Mouse (Mus musculus) forebrain, embryonic 10.5 days (tissue): Measurements from ENCODE around the gene Mrln. TPM values are rescaled to one million over a fixed set of nuclear protein-coding genes. Genes with fewer than 3 reads are reported as not detected.

Experiments used
- DNase-seq: peaks from one replicate; pipeline ENCODE4 v3.0.0-alpha.2; 2017; ENCODE audit warnings: low spot score; ENCODE audit errors: extremely low spot score
- H3K27ac ChIP-seq: fragments of 300-500 bp; sonication (generic); 2 replicates; pipeline ENCODE4 v1.5.1; 2016; ENCODE audit warnings: mild to moderate bottlenecking
- H3K27me3 ChIP-seq: fragments of 300-500 bp; sonication (generic); 2 replicates; pipeline ENCODE4 v1.6.1; 2016; ENCODE audit warnings: mild to moderate bottlenecking; ENCODE audit not compliant: poor library complexity, severe bottlenecking
- H3K36me3 ChIP-seq: fragments of 300-500 bp; sonication (generic); replicated peaks from 2 replicates; pipeline ENCODE4 v1.6.1; 2016; ENCODE audit warnings: mild to moderate bottlenecking, moderate library complexity
- H3K4me1 ChIP-seq: fragments of 300-500 bp; sonication (generic); 2 replicates; pipeline ENCODE4 v1.6.1; 2016
- H3K4me3 ChIP-seq: fragments of 300-500 bp; sonication (generic); 2 replicates; pipeline ENCODE4 v1.5.1; 2016; ENCODE audit warnings: mild to moderate bottlenecking, moderate library complexity
- H3K9me3 ChIP-seq: fragments of 300-500 bp; sonication (generic); 2 replicates; pipeline ENCODE4 v1.6.1; 2016; ENCODE audit warnings: mild to moderate bottlenecking, moderate library complexity
- WGBS: fragments of 180-500 bp; shearing (Covaris S2); methylation state at CpG from one replicate; pipeline ENCODE4 v1.1.7; 2016; 5-methylcytosine and 5-hydroxymethylcytosine counted together
- polyA plus RNA-seq: library from polyadenylated mRNA; unstranded; fragments of >200 nt; fragmentation: Nextera tagmentation; extraction: Ambion mirVana; gene quantifications from 2 replicates; pipeline ENCODE4 v1.2.1, GENCODE M21; 2016

Mrln gene
- polyA plus RNA-seq: 1.5 TPM in 1 of 2 replicates, not detected in the other

DNA sequence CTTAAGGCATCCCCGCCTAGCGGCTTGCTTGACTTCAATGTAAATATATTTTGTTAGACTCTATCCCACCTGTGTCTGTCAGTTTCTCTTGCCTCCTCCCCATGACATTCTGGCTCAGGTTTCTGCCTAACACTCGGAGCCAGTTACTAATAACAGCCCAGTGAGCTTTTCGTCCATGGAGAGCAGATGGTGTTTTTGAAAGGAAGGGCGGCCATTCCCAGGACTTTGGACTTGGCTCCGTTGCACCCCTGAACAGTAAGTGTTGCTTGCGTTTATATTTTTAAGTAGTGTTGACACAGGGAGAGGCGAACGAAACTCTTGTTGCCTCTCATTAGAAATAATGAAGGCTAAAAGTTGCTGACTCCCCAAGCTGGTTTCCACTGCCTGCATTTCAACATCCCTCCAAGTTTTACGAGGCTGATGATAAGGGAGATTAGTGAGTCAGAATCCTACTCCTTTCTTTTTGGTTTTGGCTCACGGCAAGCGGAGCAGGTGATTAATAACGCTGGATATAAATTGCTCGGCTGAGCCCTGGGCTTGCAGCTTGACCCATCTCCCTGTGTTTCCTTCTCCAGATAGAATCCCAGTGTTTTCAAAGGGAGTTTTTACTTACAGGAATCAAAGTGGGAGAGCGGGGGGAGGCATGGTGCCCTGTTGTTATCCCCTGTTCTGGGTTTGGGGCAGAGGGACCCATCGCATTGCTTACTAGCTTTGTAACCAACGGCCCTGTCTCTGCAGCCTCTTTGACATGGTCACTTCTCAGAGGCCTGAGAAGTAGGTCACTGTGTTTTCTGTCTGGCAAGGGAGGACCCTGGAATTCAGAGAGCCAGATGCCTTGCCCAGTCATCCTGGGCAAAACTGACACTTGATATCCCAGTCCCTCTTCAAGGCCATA lies at the start of gene Mrln:
Mrln (plus strand) TSS at position 160 of the 895 bp plus-strand sequence.
- 0 out of 2 replicates have a peak, but pooled peaks cover 4% of the 10 kb centered on the region for H3K9me3 ChIP-seq
- no peak within 1 kb of the TSS for H3K4me3 ChIP-seq
- H3K4me1 ChIP-seq: peaks cover 15% of the 10 kb centered on the region
- H3K36me3 ChIP-seq: no peaks in the 10 kb centered on the region
- 72% methylated on average over 17 of the region's 17 CpGs for WGBS
- DNase-seq: no peak
- H3K27me3 ChIP-seq: no peaks in the 10 kb centered on the region
- no peak within 1 kb of the TSS for H3K27ac ChIP-seq

- DNase-seq: no peak
- Histone ChIP-seq H3K27ac (no peak overlapping the region), H3K4me1 (peaks cover 8% of the 10 kb centered on the region), H3K9me3 (peaks cover 10% of the 10 kb centered on the region; the same call in 1 of the 2 replicates), H3K4me3 (no peak overlapping the region), H3K27me3 (no peaks in the 10 kb centered on the region), H3K36me3 (peaks cover 84% of the 10 kb centered on the region)
- WGBS: 74% methylated on average over 3 of the region's 3 CpGs
Measured at GRCm38 (mm10) chr10:70156431-70157165, 47.9 kb upstream of the Mrln start.

DNA sequence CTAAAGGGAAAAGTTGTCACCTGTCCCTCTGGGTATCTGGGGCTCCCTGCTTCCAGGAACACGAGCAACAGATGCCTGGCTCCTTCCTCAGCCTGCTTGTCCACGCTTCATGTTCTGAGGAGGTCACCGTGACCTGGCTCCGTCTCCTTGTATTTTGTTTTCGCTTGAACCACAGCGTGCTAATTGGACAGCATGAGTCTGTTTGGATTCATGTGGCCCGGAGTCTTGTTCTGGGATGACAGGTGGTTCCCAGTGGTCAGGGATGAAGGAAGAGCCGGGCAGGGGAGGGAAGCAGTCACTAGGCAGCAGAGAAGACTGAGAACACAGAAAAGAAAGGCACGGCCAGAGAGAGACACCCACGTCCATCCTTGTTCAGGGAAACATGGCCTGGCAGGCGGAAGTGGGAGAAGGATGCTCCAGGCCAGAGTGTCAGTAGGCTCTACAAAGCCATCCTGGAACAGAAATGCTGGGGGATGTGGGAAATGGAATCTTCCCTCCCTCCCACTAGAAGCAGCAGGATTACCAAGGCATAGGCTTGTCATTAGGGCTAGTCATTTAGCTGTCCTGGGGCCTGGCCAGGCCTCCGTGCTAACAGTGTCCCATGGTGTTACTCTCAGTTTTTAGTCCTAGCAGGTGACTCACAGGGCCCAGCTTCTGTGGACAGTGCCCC lies 44.7 kb upstream of the Mrln start:
- no peak overlapping the region for H3K4me3 ChIP-seq
- no peaks in the 10 kb centered on the region for H3K27me3 ChIP-seq
- H3K36me3 ChIP-seq: peaks cover 61% of the 10 kb centered on the region
- peaks cover 3% of the 10 kb centered on the region; the same call in 1 of the 2 replicates for H3K9me3 ChIP-seq
- no peak overlapping the region for H3K27ac ChIP-seq
- 83% methylated on average over 12 of the region's 12 CpGs for WGBS
- no peak for DNase-seq
- 0 out of 2 replicates have a peak, but pooled peaks cover 6% of the 10 kb centered on the region for H3K4me1 ChIP-seq

DNA sequence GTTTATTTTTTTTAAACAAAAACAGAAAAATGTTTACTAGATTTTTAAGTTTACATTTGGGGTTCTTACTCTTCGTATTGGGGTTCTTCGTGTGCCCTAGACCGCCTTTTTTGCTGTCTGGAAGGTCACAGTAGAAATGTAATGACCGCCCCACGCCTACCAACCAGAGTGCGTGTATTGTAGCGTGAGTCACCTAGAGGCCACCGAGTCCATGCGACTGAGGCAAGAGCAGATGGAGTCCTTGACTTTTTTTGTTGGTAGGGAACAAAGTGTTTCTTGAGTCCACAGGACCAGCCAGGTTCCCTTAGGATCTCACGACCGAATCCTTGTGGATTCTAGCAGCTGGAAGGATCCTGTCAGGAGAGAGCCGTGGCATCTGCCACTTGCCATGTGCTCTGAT lies 43.7 kb upstream of the Mrln start:
- 0 out of 2 replicates have a peak, but pooled peaks cover 6% of the 10 kb centered on the region for H3K4me1 ChIP-seq
- H3K36me3 ChIP-seq: peaks cover 51% of the 10 kb centered on the region
- DNase-seq: no peak
- peaks cover 3% of the 10 kb centered on the region; the same call in 1 of the 2 replicates for H3K9me3 ChIP-seq
- H3K4me3 ChIP-seq: no peak overlapping the region
- 93% methylated on average over 12 of the region's 12 CpGs for WGBS
- H3K27me3 ChIP-seq: no peaks in the 10 kb centered on the region
- H3K27ac ChIP-seq: no peak overlapping the region

GRCm38 (mm10) chr10:70161504-70161903 lies 43.0 kb upstream of the Mrln start:
- H3K4me1 ChIP-seq: 0 out of 2 replicates have a peak, but pooled peaks cover 6% of the 10 kb centered on the region
- no peak for DNase-seq
- H3K4me3 ChIP-seq: no peak overlapping the region
- no peaks in the 10 kb centered on the region for H3K27me3 ChIP-seq
- peaks cover 3% of the 10 kb centered on the region; the same call in 1 of the 2 replicates for H3K9me3 ChIP-seq
- H3K36me3 ChIP-seq: peaks cover 50% of the 10 kb centered on the region
- H3K27ac ChIP-seq: no peak overlapping the region
- 94% methylated on average over 14 of the region's 14 CpGs for WGBS

DNA sequence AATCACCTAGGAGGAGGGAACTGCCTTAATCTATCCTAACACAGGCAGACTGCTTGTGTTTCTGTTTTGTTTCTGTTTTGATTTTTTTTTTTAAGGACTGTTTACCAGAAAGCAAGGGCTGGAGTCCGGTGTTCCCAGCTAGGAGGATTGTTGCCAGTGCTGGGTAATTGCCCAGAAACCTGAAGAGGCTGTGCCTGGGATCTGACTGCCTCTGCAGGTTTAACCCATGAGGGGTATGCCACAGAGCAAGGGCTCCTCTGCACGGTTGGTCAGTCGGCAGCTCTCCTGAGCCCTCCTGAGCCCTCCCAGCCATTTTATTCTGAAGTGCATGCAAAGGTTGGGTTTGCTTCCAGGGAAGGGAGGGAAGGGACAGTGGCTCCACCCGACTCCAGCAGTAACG lies 40.8 kb upstream of the Mrln start:
- no peak overlapping the region for H3K4me3 ChIP-seq
- no peak for DNase-seq
- H3K4me1 ChIP-seq: 0 out of 2 replicates have a peak, but pooled peaks cover 6% of the 10 kb centered on the region
- peaks cover 50% of the 10 kb centered on the region for H3K36me3 ChIP-seq
- H3K27ac ChIP-seq: no peak overlapping the region
- no peaks in the 10 kb centered on the region for H3K9me3 ChIP-seq
- WGBS: 68% methylated on average over 5 of the region's 5 CpGs
- H3K27me3 ChIP-seq: no peaks in the 10 kb centered on the region

GRCm38 (mm10) chr10:70165877-70166276 lies 38.6 kb upstream of the Mrln start:
- Histone ChIP-seq H3K9me3 (no peaks in the 10 kb centered on the region), H3K4me3 (no peak overlapping the region), H3K27me3 (no peaks in the 10 kb centered on the region), H3K4me1 (0 out of 2 replicates have a peak, but pooled peaks cover 6% of the 10 kb centered on the region), H3K27ac (no peak overlapping the region), H3K36me3 (peaks cover 57% of the 10 kb centered on the region)
- 88% methylated on average over 6 of the region's 6 CpGs for whole genome bisulfite sequencing
- DNase-seq: no peak

GRCm38 (mm10) chr10:70166427-70166826 lies 38.0 kb upstream of the Mrln start:
- peaks cover 63% of the 10 kb centered on the region for H3K36me3 ChIP-seq
- no peak for DNase-seq
- no peak overlapping the region for H3K27ac ChIP-seq
- H3K4me3 ChIP-seq: no peak overlapping the region
- no peaks in the 10 kb centered on the region for H3K27me3 ChIP-seq
- 95% methylated on average over 5 of the region's 5 CpGs for WGBS
- H3K9me3 ChIP-seq: no peaks in the 10 kb centered on the region
- H3K4me1 ChIP-seq: 0 out of 2 replicates have a peak, but pooled peaks cover 6% of the 10 kb centered on the region

DNA sequence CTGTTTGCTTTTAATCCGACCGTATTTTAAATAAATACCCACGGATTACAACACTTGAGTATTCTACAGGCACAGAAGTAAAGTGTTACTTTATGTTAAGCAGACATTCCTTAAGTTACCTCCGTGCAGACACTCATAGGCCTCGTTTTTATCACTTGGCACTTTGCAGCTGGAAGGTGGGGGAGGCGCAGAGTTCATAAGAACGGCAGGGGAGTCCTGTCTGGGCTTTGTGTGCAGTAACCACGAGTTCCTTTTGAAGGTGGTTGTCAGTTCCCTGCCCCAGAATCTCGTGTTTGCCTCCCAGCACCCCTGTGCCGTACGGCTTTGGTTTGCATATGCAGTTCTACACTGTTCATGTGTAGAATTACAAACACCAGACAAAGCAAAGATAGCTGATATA lies 36.8 kb upstream of the Mrln start:
- peaks cover 70% of the 10 kb centered on the region for H3K36me3 ChIP-seq

DNA sequence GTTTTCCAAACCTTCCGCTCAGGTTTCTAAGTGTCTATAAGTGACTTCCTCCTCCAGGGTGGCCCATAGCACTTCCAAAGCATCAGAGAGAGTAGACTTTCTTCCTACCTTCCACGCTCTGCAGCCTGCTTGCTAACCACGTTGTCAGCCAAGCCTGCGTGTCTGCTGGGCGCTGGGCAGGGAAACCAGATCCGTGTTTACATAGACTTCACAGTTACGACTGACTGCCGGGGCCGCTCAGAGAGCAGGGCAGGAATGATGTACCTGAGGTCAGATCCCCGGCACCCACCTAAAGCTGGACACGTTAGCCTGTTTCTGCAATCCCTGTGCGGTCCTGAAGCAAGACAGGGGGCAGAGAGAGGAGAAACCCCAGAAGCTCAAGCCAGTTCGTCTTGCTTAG lies 36.1 kb upstream of the Mrln start:
- Histone ChIP-seq H3K4me1 (0 out of 2 replicates have a peak, but pooled peaks cover 6% of the 10 kb centered on the region), H3K27ac (no peak overlapping the region), H3K27me3 (no peaks in the 10 kb centered on the region), H3K4me3 (no peak overlapping the region), H3K36me3 (peaks cover 73% of the 10 kb centered on the region), H3K9me3 (no peaks in the 10 kb centered on the region)
- WGBS: 88% methylated on average over 13 of the region's 13 CpGs
- DNase-seq: no peak

More for the DNA sequence above, 36.8 kb upstream of the Mrln start:
- 87% methylated on average over 11 of the region's 11 CpGs for WGBS
- DNase-seq: no peak
- no peak overlapping the region for H3K27ac ChIP-seq
- H3K9me3 ChIP-seq: no peaks in the 10 kb centered on the region
- no peaks in the 10 kb centered on the region for H3K27me3 ChIP-seq
- 0 out of 2 replicates have a peak, but pooled peaks cover 6% of the 10 kb centered on the region for H3K4me1 ChIP-seq
- no peak overlapping the region for H3K4me3 ChIP-seq

- Histone ChIP-seq H3K36me3 (peaks cover 69% of the 10 kb centered on the region), H3K9me3 (no peaks in the 10 kb centered on the region), H3K4me3 (no peak overlapping the region), H3K27ac (no peak overlapping the region), H3K27me3 (no peaks in the 10 kb centered on the region), H3K4me1 (0 out of 2 replicates have a peak, but pooled peaks cover 2% of the 10 kb centered on the region)
- 92% methylated on average over 18 of the region's 18 CpGs for WGBS
- no peak for DNase-seq
Measured at GRCm38 (mm10) chr10:70169044-70169443, 35.4 kb upstream of the Mrln start.

GRCm38 (mm10) chr10:70173314-70173713 lies 31.1 kb upstream of the Mrln start:
- H3K27me3 ChIP-seq: no peaks in the 10 kb centered on the region
- no peak overlapping the region for H3K27ac ChIP-seq
- no peaks in the 10 kb centered on the region for H3K9me3 ChIP-seq
- WGBS: 56% methylated on average over 3 of the region's 3 CpGs
- H3K4me3 ChIP-seq: no peak overlapping the region
- peak; percentile 40 for DNase-seq
- peaks cover 83% of the 10 kb centered on the region for H3K36me3 ChIP-seq
- no peaks in the 10 kb centered on the region for H3K4me1 ChIP-seq
